Mouse (Mus musculus) gastrocnemius, postnatal 10 days (tissue): ENCODE measurements around the gene Zfp329. TPM values are rescaled to one million over a fixed set of nuclear protein-coding genes. Genes with fewer than 3 reads are reported as not detected.

Experiments
- total RNA-seq, 2 experiments: library from RNA; stranded (reverse); gene quantifications; 2 replicates each; pipeline ENCODE4 v1.2.3; 2021

Gene Zfp329
- total RNA-seq, 2 experiments from 2014 or later = 5.8 to 8.9 TPM

Other genes starting within 250 kb of the Zfp329 start
- gene Vmn2r53, start 210.1 kb downstream of the Zfp329 start, total RNA-seq = under 1 TPM; under 0.01 to 0.02 TPM
- gene Vmn2r54, start 178.5 kb downstream of the Zfp329 start, total RNA-seq = not detected
- not detected for gene Vmn2r55, start 133.9 kb downstream of the Zfp329 start, total RNA-seq
- gene Vmn2r56, start 83.9 kb downstream of the Zfp329 start, total RNA-seq = not detected
- 1 to 10 TPM; 3.6 to 4.9 TPM for gene Zscan18, start 15.2 kb downstream of the Zfp329 start, total RNA-seq
- 10 to 100 TPM in 1 of 2 experiments, 1 to 10 TPM in 1; 9.8 to 13.4 TPM for gene Zfp110, start 15.9 kb upstream of the Zfp329 start, total RNA-seq
- 1 to 10 TPM; 2.1 to 3.0 TPM for gene Zfp128, start 62.3 kb upstream of the Zfp329 start, total RNA-seq
- gene Zscan22, start 79.0 kb upstream of the Zfp329 start, total RNA-seq = 1 to 10 TPM; 2.9 to 4.5 TPM
- 100 to 1,000 TPM; 858 to 886 TPM for gene Rps5, start 103.4 kb upstream of the Zfp329 start, total RNA-seq
- gene Rnf225, start 108.6 kb upstream of the Zfp329 start, total RNA-seq = under 1 TPM; 0.26 to 0.34 TPM
- 1 to 10 TPM; 2.8 to 4.8 TPM for gene Zfp324, start 147.0 kb upstream of the Zfp329 start, total RNA-seq
- 1 to 10 TPM; 2.1 to 3.8 TPM for gene Zfp446, start 159.0 kb upstream of the Zfp329 start, total RNA-seq
- under 1 TPM in 1 of 2 experiments, not detected in 1; 0.16 TPM for gene Slc27a5, start 179.3 kb upstream of the Zfp329 start, total RNA-seq
- gene Trim28, start 180.3 kb upstream of the Zfp329 start, total RNA-seq = 100 to 1,000 TPM; 118 to 161 TPM
- gene Zbtb45, start 191.2 kb upstream of the Zfp329 start, total RNA-seq = 1 to 10 TPM; 5.5 to 6.6 TPM
- 100 to 1,000 TPM; 114 to 123 TPM for gene Chmp2a, start 215.9 kb upstream of the Zfp329 start, total RNA-seq
- 100 to 1,000 TPM; 153 to 168 TPM for gene Ube2m, start 219.4 kb upstream of the Zfp329 start, total RNA-seq
- 1 to 10 TPM; 1.2 to 1.5 TPM for gene Mzf1, start 235.9 kb upstream of the Zfp329 start, total RNA-seq